Mouse (Mus musculus): ENCODE results near the gene Gtf2ird1. TPM values are rescaled to one million over a fixed set of nuclear protein-coding genes. Genes with fewer than 3 reads are reported as not detected.

Gtf2ird1 gene
- polyA plus RNA-seq, 1 experiment from 2014 or later: 84.4 TPM

DNA sequence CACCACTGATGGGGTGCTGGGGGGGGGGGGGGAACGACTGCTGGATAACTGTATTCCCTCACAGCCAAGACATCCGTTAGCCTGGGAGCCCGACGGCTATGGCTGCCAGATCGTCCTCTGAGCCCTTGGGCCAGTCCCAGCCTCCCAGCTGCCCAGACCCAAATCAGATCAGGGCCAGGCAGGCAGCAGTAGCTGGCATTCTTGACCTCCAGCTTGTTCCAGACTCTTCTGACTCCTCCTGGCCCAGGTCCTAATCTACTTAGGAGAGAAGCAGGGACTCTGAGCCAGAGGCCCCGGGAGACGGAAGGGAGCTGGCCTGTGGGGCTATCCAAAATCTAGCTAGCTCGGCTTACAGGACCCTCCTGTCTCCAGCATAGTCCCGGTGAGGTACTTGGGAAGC lies 35.5 kb downstream of the Gtf2ird1 start:
- Histone ChIP-seq H3K9me3 (no peaks in the 10 kb centered on the region), H3K4me3 (replicated peaks) (no peak overlapping the region), H3K4me1 (replicated peaks) (peaks cover 16% of the 10 kb centered on the region), H3K9ac (no peak overlapping the region), H3K27ac (0 out of 2 replicates have a peak overlapping the region, but pooled peaks have one; percentile 24), H3K4me2 (replicated peaks) (no peak overlapping the region), H3K27me3 (replicated peaks) (no peaks in the 10 kb centered on the region), H3K36me3 (peaks cover 12% of the 10 kb centered on the region)
- ATAC-seq: no peak
- 57% methylated on average over 9 of the region's 9 CpGs for WGBS

GRCm38 (mm10) chr5:134419700-134420099 lies 36.8 kb downstream of the Gtf2ird1 start:
- Histone ChIP-seq H3K9me3 (no peaks in the 10 kb centered on the region), H3K4me2 (replicated peaks) (no peak overlapping the region), H3K27me3 (replicated peaks) (no peaks in the 10 kb centered on the region), H3K4me1 (replicated peaks) (peaks cover 16% of the 10 kb centered on the region), H3K36me3 (peaks cover 22% of the 10 kb centered on the region), H3K4me3 (replicated peaks) (no peak overlapping the region), H3K27ac (peak overlapping the region; percentile 89), H3K9ac (no peak overlapping the region)
- 74% methylated on average over 5 of the region's 5 CpGs for WGBS
- no peak for ATAC-seq

GRCm38 (mm10) chr5:134418315-134419074 lies 38.0 kb downstream of the Gtf2ird1 start:
- Histone ChIP-seq H3K27ac (peak overlapping the region; percentile 89), H3K4me1 (replicated peaks) (peaks cover 16% of the 10 kb centered on the region), H3K36me3 (peaks cover 27% of the 10 kb centered on the region), H3K27me3 (replicated peaks) (no peaks in the 10 kb centered on the region), H3K9me3 (no peaks in the 10 kb centered on the region), H3K9ac (no peak overlapping the region), H3K4me2 (replicated peaks) (peak overlapping the region; percentile 39), H3K4me3 (replicated peaks) (no peak overlapping the region)
- 70% methylated on average over 6 of the region's 6 CpGs for WGBS
- ATAC-seq: peak; percentile 94

DNA sequence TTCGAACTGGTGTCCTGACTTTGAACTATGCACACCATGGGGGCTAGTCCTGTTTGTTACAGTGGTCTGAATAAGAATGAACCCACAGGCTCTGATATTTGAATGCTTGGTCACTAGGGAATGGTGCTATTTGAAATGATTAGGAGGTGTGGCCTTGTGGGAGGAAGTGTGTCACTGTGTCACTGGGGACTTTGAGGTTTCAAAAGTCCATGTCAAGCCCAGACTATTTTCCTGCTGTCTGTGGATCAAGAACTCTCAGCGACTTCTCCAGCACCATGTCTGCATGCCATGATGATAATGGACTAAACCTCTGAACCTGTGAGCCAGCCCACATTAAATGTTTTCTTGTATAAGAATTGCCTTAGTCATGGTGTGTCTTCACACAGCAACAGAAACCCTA lies 44.2 kb downstream of the Gtf2ird1 start:
- H3K9me3 ChIP-seq: no peaks in the 10 kb centered on the region
- no peak overlapping the region for H3K9ac ChIP-seq
- H3K4me3 ChIP-seq (replicated peaks): no peak overlapping the region
- 90% methylated on average over 2 of the region's 2 CpGs for WGBS
- H3K27me3 ChIP-seq (replicated peaks): no peaks in the 10 kb centered on the region
- no peak overlapping the region for H3K27ac ChIP-seq
- ATAC-seq: no peak
- peaks cover 58% of the 10 kb centered on the region for H3K36me3 ChIP-seq
- H3K4me1 ChIP-seq (replicated peaks): no peaks in the 10 kb centered on the region; the same call in 1 of the 2 replicates
- no peak overlapping the region for H3K4me2 ChIP-seq (replicated peaks)

DNA sequence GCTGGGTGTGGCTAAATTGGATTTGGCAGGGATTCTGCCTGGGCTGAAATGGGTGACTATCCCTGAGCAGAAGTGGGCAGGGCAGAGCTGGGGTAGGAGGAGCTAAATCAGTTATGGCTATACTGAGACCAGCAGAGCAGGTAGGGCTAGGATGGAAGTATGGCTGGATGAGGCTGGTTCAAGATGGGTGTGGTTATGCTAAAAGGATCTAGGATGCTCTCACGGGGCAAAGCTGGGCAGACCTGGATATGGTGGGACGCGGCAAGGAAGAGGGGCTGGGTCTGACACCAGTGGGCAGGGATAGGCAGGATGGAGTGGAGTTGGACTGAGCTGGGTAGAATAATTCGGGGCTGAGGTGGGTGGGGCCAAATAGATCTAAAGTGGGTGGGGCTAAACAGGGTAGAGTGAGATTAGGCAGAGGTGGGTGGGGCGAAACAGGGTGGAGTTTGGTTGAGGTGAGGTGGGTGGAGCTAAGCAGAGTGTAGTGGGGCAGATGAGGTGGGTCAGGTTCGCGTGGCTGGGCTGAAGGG lies 46.1 kb downstream of the Gtf2ird1 start:
- H3K27ac ChIP-seq: no peak overlapping the region
- no peaks in the 10 kb centered on the region for H3K9me3 ChIP-seq
- H3K4me3 ChIP-seq (replicated peaks): no peak overlapping the region
- H3K4me2 ChIP-seq (replicated peaks): no peak overlapping the region
- peak; percentile 30 for ATAC-seq
- no peak overlapping the region for H3K9ac ChIP-seq
- 92% methylated on average over 7 of the region's 7 CpGs for WGBS
- H3K36me3 ChIP-seq: peaks cover 58% of the 10 kb centered on the region
- H3K4me1 ChIP-seq (replicated peaks): no peaks in the 10 kb centered on the region
- H3K27me3 ChIP-seq (replicated peaks): no peaks in the 10 kb centered on the region

DNA sequence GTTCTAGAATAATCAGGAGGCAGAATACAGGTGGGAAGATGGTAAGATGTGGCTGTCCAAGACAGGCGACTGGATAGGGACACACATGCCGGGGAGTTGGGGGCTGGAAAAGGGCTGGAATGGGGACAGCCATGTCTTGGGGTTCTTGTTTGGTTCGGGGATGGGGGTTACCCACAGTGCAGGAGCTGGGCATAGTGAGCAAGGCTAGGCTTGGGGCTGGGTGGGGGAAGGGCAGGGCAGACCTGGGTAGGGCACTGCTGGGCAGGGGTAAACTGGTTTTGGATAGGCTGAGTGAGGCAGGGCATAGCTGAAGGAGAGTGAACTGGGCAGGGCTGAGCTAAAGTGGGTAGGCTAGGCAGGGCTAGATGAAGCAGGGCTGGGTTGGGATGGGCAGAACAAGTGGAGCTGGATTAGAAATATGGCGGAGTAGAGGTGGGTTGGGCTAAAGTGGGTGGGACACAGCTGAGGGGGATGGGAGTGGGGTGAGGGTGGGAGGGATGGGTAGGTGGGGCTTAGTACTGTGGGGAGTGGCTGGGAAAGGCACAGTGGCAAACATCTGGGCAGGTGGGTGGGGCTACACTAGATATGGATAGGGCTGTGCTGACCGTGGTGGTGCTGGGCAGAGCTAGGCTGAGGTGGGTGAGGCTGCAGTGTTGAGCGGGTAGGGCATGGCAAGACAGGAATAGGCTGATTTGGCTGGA lies 46.8 kb downstream of the Gtf2ird1 start:
- no peaks in the 10 kb centered on the region for H3K4me1 ChIP-seq (replicated peaks)
- no peaks in the 10 kb centered on the region for H3K9me3 ChIP-seq
- H3K36me3 ChIP-seq: peaks cover 58% of the 10 kb centered on the region
- no peaks in the 10 kb centered on the region for H3K27me3 ChIP-seq (replicated peaks)
- H3K27ac ChIP-seq: no peak overlapping the region
- H3K9ac ChIP-seq: no peak overlapping the region
- peak; percentile 72 for ATAC-seq
- no peak overlapping the region for H3K4me3 ChIP-seq (replicated peaks)
- WGBS: 91% methylated on average over 6 of the region's 6 CpGs
- no peak overlapping the region for H3K4me2 ChIP-seq (replicated peaks)

- H3K4me1 ChIP-seq (replicated peaks): no peaks in the 10 kb centered on the region
- H3K27ac ChIP-seq: no peak overlapping the region
- no peaks in the 10 kb centered on the region for H3K9me3 ChIP-seq
- no peak overlapping the region for H3K9ac ChIP-seq
- no peak overlapping the region for H3K4me2 ChIP-seq (replicated peaks)
- H3K4me3 ChIP-seq (replicated peaks): no peak overlapping the region
- 90% methylated on average over 5 of the region's 5 CpGs for WGBS
- H3K36me3 ChIP-seq: peaks cover 61% of the 10 kb centered on the region
- no peaks in the 10 kb centered on the region for H3K27me3 ChIP-seq (replicated peaks)
- no peak for ATAC-seq
Observed at GRCm38 (mm10) chr5:134408119-134408518, 48.4 kb downstream of the Gtf2ird1 start.

GRCm38 (mm10) chr5:134401841-134402240 lies 54.7 kb downstream of the Gtf2ird1 start:
- H3K4me3 ChIP-seq (replicated peaks): no peak overlapping the region
- 96% methylated on average over 18 of the region's 18 CpGs for WGBS

GRCm38 (mm10) chr5:134397434-134398163 lies 58.9 kb downstream of the Gtf2ird1 start:
- no peak overlapping the region for H3K9ac ChIP-seq
- ATAC-seq: peak; percentile 85
- no peak overlapping the region for H3K4me3 ChIP-seq (replicated peaks)
- H3K9me3 ChIP-seq: no peaks in the 10 kb centered on the region
- H3K27me3 ChIP-seq (replicated peaks): no peaks in the 10 kb centered on the region
- WGBS: 65% methylated on average over 15 of the region's 15 CpGs
- H3K27ac ChIP-seq: peak overlapping the region; percentile 48
- H3K4me1 ChIP-seq (replicated peaks): peaks cover 21% of the 10 kb centered on the region; the same call in 1 of the 2 replicates
- peaks cover 29% of the 10 kb centered on the region for H3K36me3 ChIP-seq
- no peak overlapping the region for H3K4me2 ChIP-seq (replicated peaks)

More at GRCm38 (mm10) chr5:134401841-134402240, 54.7 kb downstream of the Gtf2ird1 start:
- Histone ChIP-seq H3K27me3 (replicated peaks) (no peaks in the 10 kb centered on the region), H3K36me3 (peaks cover 41% of the 10 kb centered on the region), H3K9ac (no peak overlapping the region), H3K27ac (no peak overlapping the region), H3K4me2 (replicated peaks) (no peak overlapping the region), H3K9me3 (no peaks in the 10 kb centered on the region), H3K4me1 (replicated peaks) (peaks cover 7% of the 10 kb centered on the region; the same call in 1 of the 2 replicates)
- no peak for ATAC-seq

DNA sequence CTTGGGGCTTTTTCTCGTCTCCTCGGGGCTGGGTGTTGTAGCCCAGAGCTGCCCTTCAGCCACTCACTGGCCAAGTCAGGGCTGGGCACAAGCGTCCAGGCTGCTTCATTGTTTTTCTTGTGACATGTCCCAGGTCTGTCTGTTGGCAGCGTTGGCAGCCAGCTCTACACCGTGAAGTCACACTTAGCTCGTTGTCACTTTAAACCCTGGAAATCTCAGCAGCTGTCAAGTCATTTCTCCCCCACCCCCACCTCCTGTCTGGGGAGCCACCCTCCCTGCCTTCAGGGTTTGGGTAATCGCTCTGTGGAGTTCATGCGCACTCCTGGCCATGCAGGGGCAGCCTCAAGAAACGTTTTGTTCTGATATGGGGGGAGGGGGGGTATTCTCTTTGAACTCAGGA lies 60.0 kb downstream of the Gtf2ird1 start:
- Histone ChIP-seq H3K4me1 (replicated peaks) (peaks cover 21% of the 10 kb centered on the region; the same call in 1 of the 2 replicates), H3K4me3 (replicated peaks) (no peak overlapping the region), H3K4me2 (replicated peaks) (no peak overlapping the region), H3K9ac (no peak overlapping the region), H3K9me3 (no peaks in the 10 kb centered on the region), H3K36me3 (peaks cover 26% of the 10 kb centered on the region), H3K27me3 (replicated peaks) (no peaks in the 10 kb centered on the region), H3K27ac (no peak overlapping the region)
- WGBS: 70% methylated on average over 9 of the region's 9 CpGs
- ATAC-seq: no peak

DNA sequence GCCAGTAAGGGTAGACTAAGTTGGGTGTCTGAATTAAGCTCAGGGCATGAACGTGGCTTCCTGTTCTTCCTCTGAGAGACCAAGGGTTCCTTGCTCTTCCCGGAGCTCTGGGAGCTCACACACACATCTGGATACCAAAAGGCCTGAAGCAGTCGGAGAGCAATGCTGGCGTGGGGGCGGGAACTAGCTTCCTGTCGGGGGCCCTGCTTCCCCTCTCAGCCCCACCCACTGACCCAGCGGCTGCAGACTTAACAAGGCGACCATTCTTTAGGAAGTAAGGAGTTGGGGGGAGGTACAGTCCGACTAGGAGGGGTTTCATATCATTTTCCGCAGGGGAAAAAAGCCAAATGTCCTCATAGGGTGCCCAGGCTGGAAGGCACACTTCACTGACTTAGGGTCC lies 61.9 kb downstream of the Gtf2ird1 start:
- H3K36me3 ChIP-seq: peaks cover 39% of the 10 kb centered on the region

DNA sequence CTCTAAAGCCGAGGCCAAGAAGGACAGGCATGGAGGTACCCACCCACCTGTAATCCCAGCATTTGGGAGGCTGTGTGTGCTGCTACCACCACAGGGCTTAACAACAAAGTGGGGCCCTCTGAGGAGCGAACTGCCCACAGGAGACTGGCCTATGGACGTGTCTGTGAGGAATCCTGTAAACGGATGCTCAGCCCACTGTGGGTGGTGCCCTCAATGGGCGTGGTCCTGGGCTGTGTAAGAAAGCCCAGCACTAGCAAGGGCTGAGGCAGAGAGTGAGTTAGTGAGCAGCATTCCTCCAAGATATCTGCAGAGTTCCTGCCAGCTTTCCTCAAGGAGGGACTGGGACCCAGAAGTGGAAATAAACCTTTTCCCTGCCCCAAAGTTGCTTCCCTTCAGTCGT lies 62.9 kb downstream of the Gtf2ird1 start:
- Histone ChIP-seq H3K9ac (no peak overlapping the region), H3K27me3 (replicated peaks) (no peaks in the 10 kb centered on the region), H3K4me2 (replicated peaks) (no peak overlapping the region), H3K27ac (no peak overlapping the region), H3K4me3 (replicated peaks) (no peak overlapping the region), H3K36me3 (peaks cover 48% of the 10 kb centered on the region), H3K9me3 (no peaks in the 10 kb centered on the region), H3K4me1 (replicated peaks) (peaks cover 21% of the 10 kb centered on the region; the same call in 1 of the 2 replicates)
- WGBS: 68% methylated on average over 6 of the region's 6 CpGs
- ATAC-seq: peak; percentile 18; the same call in 1 of the 2 replicates

More for the DNA sequence above, 61.9 kb downstream of the Gtf2ird1 start:
- peak; percentile 39; the same call in 1 of the 2 replicates for ATAC-seq
- Histone ChIP-seq H3K9me3 (no peaks in the 10 kb centered on the region), H3K9ac (no peak overlapping the region), H3K4me3 (replicated peaks) (no peak overlapping the region), H3K4me1 (replicated peaks) (peaks cover 21% of the 10 kb centered on the region; the same call in 1 of the 2 replicates), H3K27me3 (replicated peaks) (no peaks in the 10 kb centered on the region), H3K4me2 (replicated peaks) (0 out of 2 replicates have a peak overlapping the region, but pooled peaks have one; percentile 6), H3K27ac (peak overlapping the region; percentile 40; the same call in 1 of the 2 replicates)
- WGBS: 40% methylated on average over 10 of the region's 10 CpGs

All from intestine, embryonic 15.5 days (tissue).